In genomic region chr2:130515791-130516190, GRCm38 (mm10) we compare ENCODE assay signal across 23 mouse cellular contexts. TPM values are rescaled to one million over a fixed set of nuclear protein-coding genes. Genes with fewer than 3 reads are reported as not detected.
DNase-seq lines count a peak whose midpoint lies in the region; ATAC-seq lines count a peak whose summit lies in the region.
"Had no signal": no experiment of that assay in that cellular context is flagged by ENCODE, and none has a peak within 500 bp of the region (broad histone marks: within the 10 kb centered on the region; RNA-seq: fewer than 3 reads in every experiment).

No protein-coding gene starts in this region.

- 0 out of 2 replicates have a peak overlapping the region, but pooled peaks have one; percentile 23 for H3K27ac ChIP-seq in hindbrain, embryonic 10.5 days
- H3K27ac ChIP-seq in hindbrain, embryonic 11.5 days (ENCODE audit: low read depth, low read length), result no peak overlapping the region
- no peak overlapping the region; the same call in 1 of the 2 replicates for H3K27ac ChIP-seq in midbrain, embryonic 10.5 days (replicated peaks)
- H3K27ac ChIP-seq in midbrain, embryonic 15.5 days, result no peak overlapping the region
- H3K27ac ChIP-seq in midbrain, embryonic 14.5 days (replicated peaks; ENCODE audit: low read depth, low read length), result no peak overlapping the region
- H3K27ac ChIP-seq: embryonic facial prominence, embryonic 12.5 days; kidney, embryonic 15.5 days; limb, embryonic 13.5 days; lung, embryonic 15.5 days had no signal

- H3K4me2 ChIP-seq in hindbrain, embryonic 11.5 days (replicated peaks; ENCODE audit: low read depth, low read length), result no peak overlapping the region
- H3K4me2 ChIP-seq in midbrain, embryonic 15.5 days, result no peak overlapping the region
- H3K4me2 ChIP-seq in midbrain, embryonic 14.5 days (ENCODE audit: low read length), result no peak overlapping the region
- H3K4me2 ChIP-seq: embryonic facial prominence, embryonic 12.5 days; hindbrain, embryonic 12.5 days; kidney, embryonic 15.5 days; limb, embryonic 13.5 days; liver, embryonic 11.5 days; lung, embryonic 15.5 days had no signal

- H3K9ac ChIP-seq in hindbrain, embryonic 11.5 days (ENCODE audit: low read depth, low read length), result no peak overlapping the region
- H3K9ac ChIP-seq in midbrain, embryonic 15.5 days, result no peak overlapping the region
- H3K9ac ChIP-seq in midbrain, embryonic 14.5 days (replicated peaks; ENCODE audit: low read length), result no peak overlapping the region
- H3K9ac ChIP-seq: embryonic facial prominence, embryonic 12.5 days; hindbrain, embryonic 12.5 days; kidney, embryonic 15.5 days; limb, embryonic 13.5 days; lung, embryonic 15.5 days had no signal

- no peaks in the 10 kb centered on the region for H3K27me3 ChIP-seq in hindbrain, embryonic 10.5 days (ENCODE audit: insufficient read depth, poor library complexity, severe bottlenecking)
- no peaks in the 10 kb centered on the region for H3K27me3 ChIP-seq in hindbrain, embryonic 11.5 days (ENCODE audit: control insufficient read depth, insufficient read depth, low read length)
- no peaks in the 10 kb centered on the region for H3K27me3 ChIP-seq in midbrain, embryonic 10.5 days (ENCODE audit: low read depth, poor library complexity, severe bottlenecking)
- H3K27me3 ChIP-seq in midbrain, embryonic 15.5 days (replicated peaks), result no peaks in the 10 kb centered on the region
- no peaks in the 10 kb centered on the region for H3K27me3 ChIP-seq in midbrain, embryonic 14.5 days (ENCODE audit: control insufficient read depth, insufficient read depth, low read length)
- H3K27me3 ChIP-seq: embryonic facial prominence, embryonic 12.5 days; hindbrain, embryonic 12.5 days; kidney, embryonic 15.5 days; limb, embryonic 13.5 days; lung, embryonic 15.5 days had no signal

- peaks cover 64% of the 10 kb centered on the region for H3K36me3 ChIP-seq in hindbrain, embryonic 10.5 days
- 0 out of 2 replicates have a peak, but pooled peaks cover 2% of the 10 kb centered on the region for H3K36me3 ChIP-seq in hindbrain, embryonic 11.5 days (ENCODE audit: control insufficient read depth, insufficient read depth, low read length)
- peaks cover 66% of the 10 kb centered on the region for H3K36me3 ChIP-seq in midbrain, embryonic 10.5 days
- H3K36me3 ChIP-seq in midbrain, embryonic 15.5 days (replicated peaks), result peaks cover 21% of the 10 kb centered on the region; the same call in 1 of the 2 replicates
- H3K36me3 ChIP-seq in midbrain, embryonic 14.5 days (ENCODE audit: control insufficient read depth, insufficient read depth, low read length), result peaks cover 30% of the 10 kb centered on the region

- no peak for ATAC-seq in hindbrain, embryonic 11.5 days (ENCODE audit: low FRiP score)
- no peak for ATAC-seq in midbrain, embryonic 15.5 days (replicated peaks)
- ATAC-seq in midbrain, embryonic 14.5 days (ENCODE audit: low FRiP score, low TSS enrichment), result no peak
- ATAC-seq: CD4-positive, CD25-positive, alpha-beta regulatory T cell, adult 4 months had no signal

- H3K4me3 ChIP-seq in hindbrain, embryonic 10.5 days, result no peak overlapping the region
- no peak overlapping the region for H3K4me3 ChIP-seq in hindbrain, embryonic 11.5 days (ENCODE audit: low read depth, low read length)
- no peak overlapping the region for H3K4me3 ChIP-seq in midbrain, embryonic 10.5 days
- no peak overlapping the region for H3K4me3 ChIP-seq in midbrain, embryonic 15.5 days
- H3K4me3 ChIP-seq in midbrain, embryonic 14.5 days (replicated peaks; ENCODE audit: low read depth, low read length), result no peak overlapping the region
- H3K4me3 ChIP-seq: embryonic facial prominence, embryonic 12.5 days; hindbrain, embryonic 12.5 days; kidney, embryonic 15.5 days; limb, embryonic 13.5 days; lung, embryonic 15.5 days had no signal

- H3K9me3 ChIP-seq in hindbrain, embryonic 10.5 days, result no peaks in the 10 kb centered on the region
- no peaks in the 10 kb centered on the region for H3K9me3 ChIP-seq in hindbrain, embryonic 11.5 days (ENCODE audit: control insufficient read depth, low read length)
- H3K9me3 ChIP-seq in midbrain, embryonic 10.5 days (replicated peaks), result no peaks in the 10 kb centered on the region
- no peaks in the 10 kb centered on the region for H3K9me3 ChIP-seq in midbrain, embryonic 15.5 days
- H3K9me3 ChIP-seq in midbrain, embryonic 14.5 days (ENCODE audit: control insufficient read depth, low read length), result no peaks in the 10 kb centered on the region
- H3K9me3 ChIP-seq: embryonic facial prominence, embryonic 12.5 days; hindbrain, embryonic 12.5 days; kidney, embryonic 15.5 days; limb, embryonic 13.5 days; lung, embryonic 15.5 days had no signal

- DNase-seq in hindbrain, embryonic 10.5 days (ENCODE audit: low spot score), result no peak
- no peak for DNase-seq in hindbrain, embryonic 11.5 days (ENCODE audit: low spot score)
- peak; percentile 19 for DNase-seq in midbrain, embryonic 10.5 days (ENCODE audit: low spot score)
- peak; percentile 28 for DNase-seq in brain, adult 2 months (ENCODE audit: low read depth, low spot score)
- DNase-seq in midbrain, embryonic 14.5 days, result peak; percentile 12
- no peak for DNase-seq in cerebellum, postnatal 10 days
- DNase-seq: adrenal gland, postnatal 14 days; cerebellum, adult 18-20 months; cerebellum, postnatal 14 days; gastrocnemius, postnatal 14 days; heart, postnatal 14 days; kidney, adult 18-20 months; kidney, postnatal 25 days; right cerebral cortex, postnatal 4 days; thymus, postnatal 4 days had no signal

- peaks cover 22% of the 10 kb centered on the region for H3K4me1 ChIP-seq in hindbrain, embryonic 10.5 days (replicated peaks)
- H3K4me1 ChIP-seq in hindbrain, embryonic 11.5 days (replicated peaks; ENCODE audit: control insufficient read depth, insufficient read depth, low read length), result no peaks in the 10 kb centered on the region
- H3K4me1 ChIP-seq in midbrain, embryonic 10.5 days, result peaks cover 23% of the 10 kb centered on the region
- H3K4me1 ChIP-seq in midbrain, embryonic 15.5 days, result no peaks in the 10 kb centered on the region
- H3K4me1 ChIP-seq in midbrain, embryonic 14.5 days (ENCODE audit: control insufficient read depth, insufficient read depth, low read length), result no peaks in the 10 kb centered on the region
- H3K4me1 ChIP-seq: embryonic facial prominence, embryonic 12.5 days; kidney, embryonic 15.5 days; limb, embryonic 13.5 days; lung, embryonic 15.5 days had no signal

- WGBS in hindbrain, embryonic 10.5 days, result 39% methylated on average over 5 of the region's 5 CpGs
- WGBS in hindbrain, embryonic 11.5 days, result 46% methylated on average over 5 of the region's 5 CpGs
- 26% methylated on average over 5 of the region's 5 CpGs for WGBS in midbrain, embryonic 10.5 days
- WGBS in midbrain, embryonic 15.5 days, result 12% methylated on average over 5 of the region's 5 CpGs
- 10% methylated on average over 5 of the region's 5 CpGs for WGBS in midbrain, embryonic 14.5 days

RNA-seq across cellular contexts. Expression of gene Mrps26, which starts 47.8 kb away (rescaled TPM):
- 91.1 and 100 TPM in 2 replicates for polyA plus RNA-seq in hindbrain, embryonic 10.5 days (2016; fragmentation: Nextera tagmentation; extraction: Ambion mirVana)
- polyA plus RNA-seq in hindbrain, embryonic 11.5 days (2014; fragmentation: Nextera tagmentation; extraction: Ambion mirVana), result 77.4 and 86.5 TPM in 2 replicates
- 84.8 and 89.0 TPM in 2 replicates for polyA plus RNA-seq in midbrain, embryonic 10.5 days (2016; fragmentation: Nextera tagmentation; extraction: Ambion mirVana)
- 97.0 and 105 TPM in 2 replicates for polyA plus RNA-seq in midbrain, embryonic 15.5 days (2015; fragmentation: Nextera tagmentation; extraction: Ambion mirVana)
- 98.4 and 112 TPM in 2 replicates for polyA plus RNA-seq in midbrain, embryonic 14.5 days (2014; fragmentation: Nextera tagmentation; extraction: Ambion mirVana)

Comparison
In these comparisons a context has a peak if more than half of its experiments do, and no peak if none do; other contexts are left out.
1. DNase-seq: peak in midbrain, embryonic 10.5 days (single experiment), brain, adult 2 months (single experiment) and midbrain, embryonic 14.5 days (single experiment); none in hindbrain, embryonic 10.5 days (single experiment), hindbrain, embryonic 11.5 days (single experiment) and cerebellum, postnatal 10 days (0 of 2).